Mouse (Mus musculus): Measurements from ENCODE around the gene Depdc5. TPM values are rescaled to one million over a fixed set of nuclear protein-coding genes. Genes with fewer than 3 reads are reported as not detected.
A peak's percentile ranks its signal among the peaks of the same experiment; 100 is the strongest.

Depdc5 gene
- total and polyA plus RNA-seq, 3 experiments = 21.1 to 39.3 (median 36.6) TPM

- Histone ChIP-seq H3K9me3 (replicated peaks; ENCODE audit: low read length) (no peaks in the 10 kb centered on the region), H3K36me3 (replicated peaks in 1 of 2; ENCODE audit: control insufficient read depth in 1 of 2, insufficient read depth in 1 of 2, low read length in 1 of 2) (peaks cover 2 to 23% of the 10 kb centered on the region in 2 experiments), H3K4me3 (replicated peaks in 1 of 3; ENCODE audit: low read depth in 2 of 3, low read length in 2 of 3, poor library complexity in 1 of 3) (peak overlapping the region in 2 of 3 experiments; percentile 47 to 52), H3K79me2 (replicated peaks; ENCODE audit: control insufficient read depth, extremely low read depth, insufficient read depth, poor library complexity, severe bottlenecking) (peaks cover 19% of the 10 kb centered on the region), H3K4me1 (ENCODE audit: control insufficient read depth in 1 of 2, insufficient read depth in 2 of 2) (peaks cover 8 to 34% of the 10 kb centered on the region in 2 experiments; a peak in 3 of 4 replicates), H3K27ac (ENCODE audit: insufficient read depth, low read depth) (no peak overlapping the region), H3K4me2 (ENCODE audit: insufficient read depth, low read depth, poor library complexity, severe bottlenecking) (no peak overlapping the region; the same call in 1 of the 2 replicates), H3K27me3 (replicated peaks) (no peaks in the 10 kb centered on the region), H3K9ac (ENCODE audit: insufficient read depth, low read depth) (no peak overlapping the region; the same call in 1 of the 2 replicates)
- in situ Hi-C loops (cut with MboI; ENCODE audit: low pct_ligation_motif_present, low pct_unique_long_range_greater_than_20kb, low sequenced_read_pairs) = no loop called here
- DNase-seq (ENCODE audit: extremely low read depth) = no peak
- TF ChIP-seq ZC3H11A (IDR thresholded peaks at IDR 0.05; ENCODE audit: low read depth, low read length) (no peak), PAX5 (IDR thresholded peaks at IDR 0.05; ENCODE audit: low read length) (no peak), POLR2AphosphoS2 (IDR thresholded peaks at IDR 0.05; ENCODE audit: low read depth, low read length) (no peak), RCOR1 (conservative IDR thresholded peaks at IDR 0.05; ENCODE audit: low read depth, low read length) (no peak), SMC3 (IDR thresholded peaks at IDR 0.05; ENCODE audit: low read depth, low read length) (no peak), RAD21 (IDR thresholded peaks at IDR 0.05; ENCODE audit: low read depth, low read length) (no peak), ZMIZ1 (IDR thresholded peaks at IDR 0.05; ENCODE audit: low read depth, low read length) (no peak), ZNF384 (IDR thresholded peaks at IDR 0.05; ENCODE audit: low read depth, low read length) (peak; percentile 27; the same call in 1 of the 2 replicates)
- dilution Hi-C loops (cut with MboI; ENCODE audit: extremely low pct_ligation_motif_present, extremely low pct_unique_long_range_greater_than_20kb, low sequenced_read_pairs) = no loop called here
Measured at GRCm38 (mm10) chr5:32862469-32863132, 900 bp upstream of the Depdc5 start.

GRCm38 (mm10) chr5:32869389-32870024 lies 6.0 kb downstream of the Depdc5 start:
- no peaks in the 10 kb centered on the region for H3K9me3 ChIP-seq (replicated peaks; ENCODE audit: low read length)
- H3K4me1 ChIP-seq (ENCODE audit: control insufficient read depth in 1 of 2, insufficient read depth in 2 of 2) = peaks cover 15 to 67% of the 10 kb centered on the region in 2 experiments; a peak in 3 of 4 replicates
- H3K36me3 ChIP-seq (replicated peaks in 1 of 2; ENCODE audit: control insufficient read depth in 1 of 2, insufficient read depth in 1 of 2, low read length in 1 of 2) = peaks cover 31 to 73% of the 10 kb centered on the region in 2 experiments
- H3K79me2 ChIP-seq (replicated peaks; ENCODE audit: control insufficient read depth, extremely low read depth, insufficient read depth, poor library complexity, severe bottlenecking) = peaks cover 10% of the 10 kb centered on the region
- no peak overlapping the region for H3K4me3 ChIP-seq (replicated peaks in 1 of 3; ENCODE audit: low read depth in 2 of 3, low read length in 2 of 3, poor library complexity in 1 of 3)
- dilution Hi-C loops (cut with MboI; ENCODE audit: extremely low pct_ligation_motif_present, extremely low pct_unique_long_range_greater_than_20kb, low sequenced_read_pairs) (no loop called here), in situ Hi-C loops (cut with MboI; ENCODE audit: low pct_ligation_motif_present, low pct_unique_long_range_greater_than_20kb, low sequenced_read_pairs) (no loop called here)
- peak overlapping the region; percentile 71 for H3K4me2 ChIP-seq (ENCODE audit: insufficient read depth, low read depth, poor library complexity, severe bottlenecking)
- DNase-seq (ENCODE audit: extremely low read depth) = peak; percentile 69
- peak; percentile 6; the same call in 1 of the 2 replicates for TF ChIP-seq ELF1 (IDR thresholded peaks at IDR 0.05; ENCODE audit: low read depth, low read length)
- TF ChIP-seq EP300 (IDR thresholded peaks at IDR 0.05; ENCODE audit: low read length) = peak; percentile 48
- TF ChIP-seq MAFK (IDR thresholded peaks at IDR 0.05; ENCODE audit: insufficient replicate concordance, low read length) = peak; percentile 70; the same call in 1 of the 2 replicates
- TF ChIP-seq MAX (IDR thresholded peaks at IDR 0.05; ENCODE audit: low read length) = no peak
- TF ChIP-seq E2F4 (IDR thresholded peaks at IDR 0.05; ENCODE audit: insufficient replicate concordance, low read depth, low read length) = 0 out of 2 replicates have a peak, but pooled peaks have one; percentile 49
- TF ChIP-seq TCF12 (IDR thresholded peaks at IDR 0.05; ENCODE audit: low read depth, low read length) = peak; percentile 33; the same call in 1 of the 2 replicates
- peak; percentile 94; the same call in 1 of the 2 replicates for TF ChIP-seq CHD1 (IDR thresholded peaks at IDR 0.05; ENCODE audit: low read depth, low read length)
- TF ChIP-seq JUND (conservative IDR thresholded peaks at IDR 0.05; ENCODE audit: low read depth, low read length) = no peak
- no peak for TF ChIP-seq CHD2 (IDR thresholded peaks at IDR 0.05; ENCODE audit: low read length)
- no peak for TF ChIP-seq USF1 (IDR thresholded peaks at IDR 0.05; ENCODE audit: low read depth, low read length)
- peak; percentile 66; the same call in 1 of the 2 replicates for TF ChIP-seq ETS1 (conservative IDR thresholded peaks at IDR 0.05; ENCODE audit: low read depth, low read length)
- peak; percentile 76 for TF ChIP-seq ZNF384 (IDR thresholded peaks at IDR 0.05; ENCODE audit: low read depth, low read length)
- TF ChIP-seq JUN (IDR thresholded peaks at IDR 0.05; ENCODE audit: insufficient read depth, low read depth, low read length) = no peak
- TF ChIP-seq MYC (IDR thresholded peaks at IDR 0.05; ENCODE audit: low read depth, low read length) = no peak
- TF ChIP-seq MEF2A (IDR thresholded peaks at IDR 0.05; ENCODE audit: borderline replicate concordance, low read depth, low read length) = peak; percentile 81
- TF ChIP-seq TBP (conservative IDR thresholded peaks at IDR 0.05; ENCODE audit: low read depth, low read length) = peak; percentile 89
- TF ChIP-seq BHLHE40 (IDR thresholded peaks at IDR 0.05; ENCODE audit: low read depth, low read length) = peak; percentile 83
- TF ChIP-seq IRF4 (IDR thresholded peaks at IDR 0.05; ENCODE audit: low read depth, low read length) = peak; percentile 85
- no peaks in the 10 kb centered on the region for H3K27me3 ChIP-seq (replicated peaks)
- H3K27ac ChIP-seq (ENCODE audit: insufficient read depth, low read depth) = peak overlapping the region; percentile 88
- H3K9ac ChIP-seq (ENCODE audit: insufficient read depth, low read depth) = no peak overlapping the region
